Mouse (Mus musculus) liver, adult 2 months (tissue): ENCODE measurements around the gene Lgals12. TPM values are rescaled to one million over a fixed set of nuclear protein-coding genes. Genes with fewer than 3 reads are reported as not detected.

Experiments used
- DNase-seq: peaks from one replicate; pipeline ENCODE4 v3.0.0-alpha.2; 2011; ENCODE audit warnings: low read depth, low spot score; ENCODE audit errors: extremely low read depth
- H3K27ac ChIP-seq: fragments of 200-500 bp; replicated peaks from 2 replicates; pipeline ENCODE4 v1.5.1; 2012; ENCODE audit warnings: low read depth, mild to moderate bottlenecking, control low read depth, inconsistent platforms, low read length; ENCODE audit not compliant: insufficient read depth
- H3K27me3 ChIP-seq: fragments of 200-500 bp; 2 replicates; pipeline ENCODE4 v1.6.1; 2012; ENCODE audit warnings: mild to moderate bottlenecking, moderate library complexity, low read length, inconsistent platforms; ENCODE audit not compliant: control insufficient read depth, insufficient read depth
- H3K36me3 ChIP-seq: fragments of 200-500 bp; 2 replicates; pipeline ENCODE4 v1.6.1; 2012; ENCODE audit warnings: low read length, inconsistent platforms; ENCODE audit not compliant: control insufficient read depth, insufficient read depth
- H3K4me1 ChIP-seq: fragments of 200-500 bp; 2 replicates; pipeline ENCODE4 v1.6.1; 2011; ENCODE audit warnings: low read length; ENCODE audit not compliant: control insufficient read depth, insufficient read depth
- H3K4me3 ChIP-seq: fragments of 200-500 bp; 2 replicates; pipeline ENCODE4 v1.5.1; 2011; ENCODE audit warnings: low read depth, mild to moderate bottlenecking, control low read depth, low read length, moderate library complexity; ENCODE audit not compliant: insufficient read depth
- H3K79me2 ChIP-seq: fragments of 200-500 bp; 2 replicates; pipeline ENCODE4 v1.6.1; 2012; ENCODE audit warnings: inconsistent platforms, mild to moderate bottlenecking, low read length, moderate library complexity; ENCODE audit not compliant: control insufficient read depth, insufficient read depth
- H3K9ac ChIP-seq: fragments of 200-500 bp; 2 replicates; pipeline ENCODE4 v1.6.1; 2012; ENCODE audit warnings: low read depth, mild to moderate bottlenecking, control low read depth, inconsistent platforms, low read length
- CTCF ChIP-seq: fragments of 200-500 bp; IDR thresholded peaks from 2 replicates; pipeline ENCODE4 v1.5.1; 2011; ENCODE audit warnings: low read depth, low read length, control low read depth
- POLR2A ChIP-seq: fragments of 200-500 bp; IDR thresholded peaks from 2 replicates; pipeline ENCODE4 v1.6.1; 2011; ENCODE audit warnings: low read length, control low read depth; ENCODE audit not compliant: insufficient read depth; ENCODE audit errors: extremely low read depth
- WGBS: fragments of 180-500 bp; shearing (Covaris S2); methylation state at CpG from one replicate; pipeline ENCODE4 v1.1.7; 2018; 5-methylcytosine and 5-hydroxymethylcytosine counted together
- polyA plus RNA-seq: library from polyadenylated mRNA; depleted of rRNA; stranded (reverse); fragments of >200 nt; gene quantifications from 2 replicates; pipeline ENCODE4 v1.2.3, GENCODE M21; 2012; rRNA removed
- total RNA-seq: library from RNA; depleted of rRNA; stranded (reverse); fragments of >200 nt; gene quantifications from 2 replicates; pipeline ENCODE4 v1.2.3, GENCODE M21; 2014; rRNA removed

Gene Lgals12
- total RNA-seq = not detected in 2 replicates
- polyA plus RNA-seq = not detected in 2 replicates

DNA sequence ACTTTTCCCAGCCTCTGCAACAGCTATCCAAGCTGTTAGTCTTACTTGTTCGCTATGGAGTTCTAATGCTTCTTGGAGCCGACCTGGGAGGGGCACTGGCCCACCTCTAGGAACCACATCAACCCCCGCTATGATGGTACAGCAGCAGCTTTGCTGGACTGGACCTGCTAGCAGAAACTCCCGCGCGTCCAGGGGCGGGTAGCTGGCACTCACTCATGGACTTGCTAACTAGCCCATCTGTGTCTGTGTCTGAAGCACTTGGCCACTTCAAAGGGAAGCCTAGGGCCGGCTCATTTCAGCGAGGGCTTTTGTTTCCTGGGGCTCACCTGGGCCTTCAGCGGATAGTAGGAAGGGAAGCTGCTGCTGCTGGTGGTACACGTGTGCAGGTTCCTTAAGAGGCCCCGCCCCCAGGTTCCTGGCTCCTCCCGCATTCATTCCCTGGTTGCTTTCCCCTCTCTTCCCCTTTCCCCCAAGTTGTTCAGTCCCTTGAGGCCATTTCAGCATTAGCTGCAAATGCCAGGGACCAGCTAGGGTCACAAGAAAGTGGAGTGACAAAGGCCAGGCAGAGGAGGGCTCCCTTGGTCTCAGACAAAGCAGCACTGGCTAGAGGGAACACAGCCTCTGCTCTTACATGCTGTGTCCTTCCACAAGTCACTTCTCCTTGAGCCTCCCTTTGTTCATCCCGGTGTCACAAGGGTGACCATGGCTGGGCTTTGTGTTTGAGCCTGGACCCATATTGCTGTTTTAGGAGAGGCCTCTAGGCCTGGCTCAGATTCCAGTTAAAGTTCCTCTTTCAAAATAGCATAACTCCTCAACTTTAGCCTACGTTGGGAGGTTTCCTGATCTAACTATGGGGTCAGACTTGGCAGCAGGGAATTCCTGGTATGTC, at the start of gene Lgals12:
TSS of gene Lgals12 (minus strand) at position 393 of the 889 bp plus-strand sequence.
- no peak for TF ChIP-seq POLR2A
- no peak for TF ChIP-seq CTCF
- Histone ChIP-seq H3K9ac (no peak within 1 kb of the TSS), H3K4me3 (no peak within 1 kb of the TSS), H3K79me2 (no peaks in the 10 kb centered on the region), H3K27me3 (peaks cover 3% of the 10 kb centered on the region; the same call in 1 of the 2 replicates), H3K4me1 (no peaks in the 10 kb centered on the region), H3K36me3 (no peaks in the 10 kb centered on the region), H3K27ac (no peak within 1 kb of the TSS)
- DNase-seq = no peak
- WGBS = 16% methylated on average over 15 of the region's 15 CpGs

DNA sequence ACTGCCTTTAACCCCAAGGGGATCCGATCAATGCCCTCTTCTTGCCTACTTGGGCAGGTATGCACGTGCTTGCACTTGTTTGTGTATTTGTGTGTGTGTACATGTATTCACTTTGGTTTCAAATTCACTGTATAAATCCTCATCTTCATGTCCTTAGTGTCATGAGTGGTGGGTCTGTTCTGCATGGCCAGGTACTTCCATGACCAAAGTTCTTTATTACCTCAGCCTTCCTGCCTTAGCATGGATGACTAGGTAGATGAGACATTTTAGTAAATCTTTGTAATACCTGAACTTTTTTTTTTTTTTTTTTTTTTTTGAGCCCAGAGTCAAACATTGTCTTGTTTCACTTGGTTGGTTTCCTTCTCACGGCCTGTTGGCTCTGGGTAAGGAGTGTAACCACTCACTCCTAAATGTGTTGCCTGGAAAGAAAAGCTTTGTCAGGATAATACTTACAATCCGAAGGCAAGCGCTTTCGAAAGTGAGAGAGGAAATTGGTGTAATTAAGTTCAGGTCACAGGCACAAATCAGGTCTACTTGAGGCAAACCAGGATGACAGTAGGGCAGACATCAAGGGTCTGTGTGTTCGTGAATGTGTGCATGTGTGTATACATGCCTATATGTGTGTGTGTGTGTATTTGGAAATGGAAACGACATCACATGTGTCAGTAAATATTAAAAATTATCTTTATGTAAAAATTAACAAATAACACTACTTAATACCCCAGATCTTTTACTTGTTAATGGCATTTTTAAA, 42.1 kb upstream of the Lgals12 start:
- H3K79me2 ChIP-seq = no peaks in the 10 kb centered on the region
- H3K27me3 ChIP-seq = no peaks in the 10 kb centered on the region
- 87% methylated on average over 8 of the region's 8 CpGs for WGBS
- H3K27ac ChIP-seq = no peak overlapping the region
- TF ChIP-seq CTCF = no peak
- no peaks in the 10 kb centered on the region for H3K36me3 ChIP-seq
- H3K4me3 ChIP-seq = no peak overlapping the region
- no peak overlapping the region for H3K9ac ChIP-seq
- DNase-seq = no peak
- H3K4me1 ChIP-seq = no peaks in the 10 kb centered on the region; the same call in 1 of the 2 replicates

DNA sequence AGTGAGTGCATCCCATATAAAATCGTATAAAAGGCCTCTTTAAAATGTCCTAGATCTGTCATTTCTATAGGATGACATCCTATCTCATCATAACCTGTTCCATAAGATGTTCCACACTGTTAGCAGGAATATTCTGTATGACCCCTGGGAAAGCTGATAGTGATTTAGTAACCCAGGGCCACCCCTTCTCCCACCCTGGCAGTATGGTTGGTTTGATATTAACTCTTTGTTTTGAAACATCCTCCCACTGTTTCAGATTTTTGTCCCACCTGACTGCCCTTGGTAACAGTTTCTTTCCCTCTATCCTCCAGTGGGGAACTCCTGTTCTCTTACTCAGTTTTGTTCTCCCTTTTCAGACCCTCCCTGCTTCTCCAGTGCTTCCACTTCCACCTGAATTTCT, 26.8 kb upstream of the Lgals12 start:
- Histone ChIP-seq H3K4me3 (no peak overlapping the region), H3K4me1 (no peaks in the 10 kb centered on the region; the same call in 1 of the 2 replicates), H3K27me3 (no peaks in the 10 kb centered on the region), H3K79me2 (no peaks in the 10 kb centered on the region), H3K9ac (no peak overlapping the region), H3K36me3 (no peaks in the 10 kb centered on the region), H3K27ac (no peak overlapping the region)
- no peak for DNase-seq
- TF ChIP-seq POLR2A (no peak), CTCF (no peak)
- WGBS = 71% methylated on average over 1 of the region's 1 CpGs

DNA sequence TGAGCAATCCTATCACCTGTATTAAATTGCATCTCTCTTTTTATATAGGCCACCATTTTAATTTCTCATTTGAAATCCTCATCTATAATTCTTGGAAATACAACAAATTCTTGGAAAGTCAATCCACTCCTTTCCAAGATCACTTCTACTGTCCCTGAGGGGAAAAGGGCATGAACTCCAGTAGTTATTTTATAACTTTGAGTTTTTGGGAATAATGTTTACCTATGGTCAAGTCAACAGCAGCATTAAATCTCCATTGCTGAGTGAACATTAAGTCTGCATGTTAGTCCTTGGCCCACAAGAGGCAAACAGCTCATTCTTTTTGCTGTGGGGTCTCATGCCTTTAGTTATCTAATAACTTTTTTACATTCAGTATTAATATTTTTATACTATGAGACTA, 26.0 kb upstream of the Lgals12 start:
- no peak overlapping the region for H3K4me3 ChIP-seq
- no peak for TF ChIP-seq CTCF
- no peak for TF ChIP-seq POLR2A
- peak; percentile 35 for DNase-seq

DNA sequence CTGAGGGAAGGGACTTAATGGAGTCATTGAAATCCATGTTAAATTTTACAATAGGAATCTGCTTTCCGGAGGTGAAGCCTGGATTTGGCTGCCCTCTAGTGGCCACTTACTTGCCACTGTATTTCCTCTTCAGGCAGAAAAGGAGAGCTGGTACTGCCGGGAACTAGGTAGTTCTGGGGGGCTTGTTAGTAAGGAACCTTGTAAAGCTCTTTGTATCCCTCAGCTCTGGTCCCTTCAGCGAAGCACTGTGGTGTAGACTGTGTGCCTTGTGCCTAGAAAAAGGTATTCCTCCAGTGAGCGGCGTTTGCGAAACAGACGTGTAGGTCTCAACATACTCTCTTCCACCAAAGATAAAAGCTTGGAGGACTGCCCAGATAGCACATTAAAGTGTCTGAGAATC, 10.7 kb upstream of the Lgals12 start:
- no peak overlapping the region for H3K9ac ChIP-seq
- no peaks in the 10 kb centered on the region for H3K36me3 ChIP-seq
- H3K79me2 ChIP-seq = no peaks in the 10 kb centered on the region
- H3K27me3 ChIP-seq = no peaks in the 10 kb centered on the region; the same call in 1 of the 2 replicates
- no peak overlapping the region for H3K27ac ChIP-seq
- H3K4me1 ChIP-seq = no peaks in the 10 kb centered on the region
- 27% methylated on average over 7 of the region's 7 CpGs for WGBS
- H3K4me3 ChIP-seq = no peak overlapping the region
- DNase-seq = peak; percentile 42
- no peak for TF ChIP-seq POLR2A
- peak; percentile 67 for TF ChIP-seq CTCF

More for the DNA sequence above, 26.0 kb upstream of the Lgals12 start:
- H3K79me2 ChIP-seq = no peaks in the 10 kb centered on the region
- no peaks in the 10 kb centered on the region; the same call in 1 of the 2 replicates for H3K4me1 ChIP-seq
- no peaks in the 10 kb centered on the region for H3K27me3 ChIP-seq
- no peak overlapping the region for H3K27ac ChIP-seq
- no peaks in the 10 kb centered on the region for H3K36me3 ChIP-seq
- no peak overlapping the region for H3K9ac ChIP-seq
